Mouse (Mus musculus) embryonic fibroblast, embryonic 13.5 days (primary cell): ENCODE measurements at regions not wholly inside any gene's neighbourhood (a gene's known extent, or its start where the extent isn't known, plus 50 kb on each side); places are given as distances from the start of the nearest gene placed in this dataset.
A peak's percentile ranks its signal among the peaks of the same experiment; 100 is the strongest.

Source experiments
- H3K27ac ChIP-seq: 2 replicates; pipeline ENCODE4 v1.5.1; 2012; ENCODE audit warnings: low read length, control low read depth, inconsistent platforms; ENCODE audit not compliant: insufficient read depth
- H3K4me1 ChIP-seq: 2 replicates; pipeline ENCODE4 v1.6.1; 2011; ENCODE audit warnings: low read length; ENCODE audit not compliant: control insufficient read depth, insufficient read depth
- H3K4me3 ChIP-seq: 2 replicates; pipeline ENCODE4 v1.5.1; 2011; ENCODE audit warnings: mild to moderate bottlenecking, control low read depth, low read length; ENCODE audit not compliant: insufficient read depth
- CTCF ChIP-seq: IDR thresholded peaks from 2 replicates; pipeline ENCODE4 v1.5.1; 2011; ENCODE audit warnings: mild to moderate bottlenecking, control low read depth, low read length, moderate library complexity, borderline replicate concordance; ENCODE audit not compliant: insufficient read depth
- POLR2A ChIP-seq: IDR thresholded peaks from 2 replicates; pipeline ENCODE4 v1.6.1; 2011; ENCODE audit warnings: low read depth, mild to moderate bottlenecking, control low read depth, low read length, moderate library complexity

DNA sequence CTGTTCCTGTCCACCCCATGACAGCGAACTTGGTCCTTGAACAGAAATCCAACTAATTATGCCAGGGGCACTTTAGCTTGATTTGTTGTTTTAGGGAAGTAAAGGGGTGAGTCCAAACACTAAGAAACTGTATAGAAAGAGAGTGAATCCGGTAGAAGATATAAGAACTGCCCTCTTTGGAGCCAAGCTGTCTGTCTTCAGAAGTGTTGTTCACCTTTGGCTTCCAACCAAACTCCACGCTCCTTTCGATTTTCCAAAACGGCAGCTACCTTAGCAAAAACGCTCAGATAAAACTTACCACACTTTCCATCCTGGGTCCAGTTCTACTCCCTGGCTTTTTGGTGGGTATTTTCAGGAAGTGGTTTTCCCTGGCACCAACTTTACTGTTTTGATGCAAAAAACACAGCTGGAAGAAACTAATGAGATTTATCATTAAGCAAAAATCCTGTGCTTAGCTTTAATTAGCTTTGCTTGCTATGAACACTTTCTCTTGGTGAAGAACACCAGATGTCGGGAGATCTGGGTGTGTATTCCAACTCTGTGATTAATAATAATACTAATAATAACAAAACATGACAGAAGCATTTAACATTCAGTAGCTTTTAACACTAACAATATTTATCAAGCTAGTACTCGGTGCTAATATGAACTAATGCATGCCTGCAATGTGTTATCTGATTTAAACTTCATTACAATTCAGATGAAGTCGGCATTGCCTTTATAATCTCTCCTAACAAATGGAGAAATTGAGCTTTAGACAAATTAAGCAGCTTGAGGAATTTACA, 365.3 kb downstream of the Ets1 start:
- TF ChIP-seq CTCF (no peak), POLR2A (no peak)

DNA sequence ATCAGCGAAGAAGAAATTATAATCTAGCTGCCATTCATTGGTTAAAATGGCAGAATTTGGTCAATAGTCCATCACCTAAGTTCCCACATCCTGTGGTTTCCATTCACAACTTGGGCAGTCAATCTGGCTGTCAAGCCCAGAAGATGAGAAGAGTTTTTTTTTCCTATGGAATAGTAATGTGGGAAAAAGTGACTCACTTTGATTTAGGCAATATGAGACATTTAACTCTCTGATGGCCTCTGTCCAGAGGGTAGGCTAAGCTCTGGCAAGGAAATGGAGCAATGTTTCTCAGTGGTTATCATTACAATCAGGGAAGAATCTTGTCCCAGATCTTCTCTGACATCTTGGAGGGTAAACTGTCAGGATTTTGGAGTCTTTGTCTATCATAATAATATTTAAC, 367.9 kb downstream of the Ets1 start:
- Histone ChIP-seq H3K27ac (no peak overlapping the region), H3K4me1 (0 out of 2 replicates have a peak, but pooled peaks cover 4% of the 10 kb centered on the region), H3K4me3 (no peak overlapping the region)
- no peak for TF ChIP-seq POLR2A
- no peak for TF ChIP-seq CTCF

More for the DNA sequence above, 365.3 kb downstream of the Ets1 start:
- Histone ChIP-seq H3K4me1 (0 out of 2 replicates have a peak, but pooled peaks cover 4% of the 10 kb centered on the region), H3K27ac (peak overlapping the region; percentile 34; the same call in 1 of the 2 replicates), H3K4me3 (no peak overlapping the region)

DNA sequence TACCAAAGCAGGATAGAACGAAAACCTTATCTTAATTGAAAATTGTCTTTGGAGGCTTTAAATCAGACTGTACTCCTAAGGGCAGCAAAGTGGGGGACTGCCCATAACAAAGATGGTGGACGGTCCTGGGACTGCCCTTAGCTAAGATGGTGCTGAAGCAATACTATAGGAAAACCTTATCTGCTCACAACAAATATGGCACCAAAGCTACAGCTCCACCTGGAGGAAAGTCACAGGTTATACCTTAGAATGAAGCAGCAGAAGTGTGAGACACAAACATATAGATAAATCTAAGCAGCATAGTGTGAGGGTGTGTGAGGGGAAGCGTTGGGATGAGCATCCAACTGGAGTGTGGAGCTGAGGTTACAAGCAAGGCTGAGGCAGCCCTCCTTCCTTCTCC, 368.5 kb downstream of the Ets1 start:
- Histone ChIP-seq H3K4me1 (0 out of 2 replicates have a peak, but pooled peaks cover 4% of the 10 kb centered on the region), H3K27ac (no peak overlapping the region), H3K4me3 (no peak overlapping the region)
- TF ChIP-seq POLR2A (no peak), CTCF (no peak)

DNA sequence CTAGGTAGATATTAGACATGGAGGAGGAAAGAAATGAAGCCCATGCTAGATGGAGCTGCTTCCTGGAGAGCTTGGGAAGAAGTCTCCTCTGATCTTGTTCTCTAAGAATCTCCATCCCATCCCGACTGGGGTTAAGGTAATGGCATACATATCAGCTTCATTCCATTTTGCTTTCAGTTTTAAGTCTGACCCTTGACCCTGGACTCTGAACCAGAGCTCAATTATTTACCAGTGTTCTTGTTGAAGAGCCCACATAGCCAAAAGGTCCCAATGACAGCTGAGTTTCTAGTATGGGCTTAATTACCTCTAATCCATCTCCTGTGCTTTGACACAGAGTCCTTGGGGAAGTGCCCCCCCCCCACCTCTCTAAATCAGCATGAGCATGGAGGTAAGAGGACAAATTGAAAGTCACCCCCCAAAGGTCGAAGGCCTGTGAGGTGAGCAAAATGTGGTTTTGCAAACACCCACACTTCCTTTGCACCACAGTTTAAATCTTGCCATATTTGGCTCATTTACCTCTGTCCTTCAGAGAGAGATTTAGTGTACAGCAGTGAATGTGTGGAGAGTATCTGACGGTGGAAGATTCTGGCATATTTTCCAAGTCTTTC, 371.5 kb downstream of the Ets1 start:
- TF ChIP-seq CTCF = no peak
- no peak for TF ChIP-seq POLR2A

DNA sequence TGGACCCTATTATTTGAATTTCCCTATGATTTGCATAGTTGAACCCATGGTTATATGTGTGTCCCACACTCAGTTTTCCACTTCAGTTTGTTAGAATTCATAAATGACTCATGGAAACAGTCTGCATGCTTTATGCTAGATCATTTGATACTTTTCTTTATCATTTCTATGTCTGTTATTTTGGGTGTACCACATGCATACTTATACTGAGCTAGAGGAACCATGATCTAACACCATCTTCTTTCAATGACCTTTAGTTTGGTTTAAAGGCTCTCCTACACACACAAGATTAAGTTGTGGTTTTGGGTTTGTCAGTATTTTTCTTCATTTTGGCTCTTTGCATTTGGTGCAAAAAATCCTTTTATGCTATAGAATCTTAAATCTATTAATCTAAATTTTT, 375.2 kb downstream of the Ets1 start:
- Histone ChIP-seq H3K4me1 (no peaks in the 10 kb centered on the region), H3K4me3 (no peak overlapping the region), H3K27ac (no peak overlapping the region)
- TF ChIP-seq CTCF (no peak), POLR2A (no peak)

More for the DNA sequence above, 371.5 kb downstream of the Ets1 start:
- Histone ChIP-seq H3K4me3 (no peak overlapping the region), H3K4me1 (no peaks in the 10 kb centered on the region), H3K27ac (no peak overlapping the region)

DNA sequence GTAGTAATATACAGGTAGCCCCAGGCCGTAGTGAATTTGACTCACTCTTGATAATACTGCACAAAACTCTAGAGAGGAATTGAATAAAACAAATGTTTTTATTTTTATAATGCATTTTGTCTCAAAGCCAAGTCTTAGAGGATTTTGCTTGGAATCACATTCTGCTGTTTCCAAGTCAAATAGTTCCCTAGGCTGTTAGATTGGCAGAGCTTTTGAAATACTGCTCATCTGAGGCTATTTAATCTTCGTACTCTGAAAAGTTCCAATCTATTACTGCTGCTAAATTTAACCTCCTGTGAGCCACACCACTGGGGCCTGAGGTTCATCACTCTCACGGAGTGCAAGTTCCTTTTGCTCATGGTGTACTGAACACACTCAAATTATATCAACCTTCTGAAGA, 399.4 kb downstream of the Ets1 start:
- Histone ChIP-seq H3K4me1 (no peaks in the 10 kb centered on the region), H3K27ac (no peak overlapping the region), H3K4me3 (no peak overlapping the region)
- no peak for TF ChIP-seq CTCF
- no peak for TF ChIP-seq POLR2A

DNA sequence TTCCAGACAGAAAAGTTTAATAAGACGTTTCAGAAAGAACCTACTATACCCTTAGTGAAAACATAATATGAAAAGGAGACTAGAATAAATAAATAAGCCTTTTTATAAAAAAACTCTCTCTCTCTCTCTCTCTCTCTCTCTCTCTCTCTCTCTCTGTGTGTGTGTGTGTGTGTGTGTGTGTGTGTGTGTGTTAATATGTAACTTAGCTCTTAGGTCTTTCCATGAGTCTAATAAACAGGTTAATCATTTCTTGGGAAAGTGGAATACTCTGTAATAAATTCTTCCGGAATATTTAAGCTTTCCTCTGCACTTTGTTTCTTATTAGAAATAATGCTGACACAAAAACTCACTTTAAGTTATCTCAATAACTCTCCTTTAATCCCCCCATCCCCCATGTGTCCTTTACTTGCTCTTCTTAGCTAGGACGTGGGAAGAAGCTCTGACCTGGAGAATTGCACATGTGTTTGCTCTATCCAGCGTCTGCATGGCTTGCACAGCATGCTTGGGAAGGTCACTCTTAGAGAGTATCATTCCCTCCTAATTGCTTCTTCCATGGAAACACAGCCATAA, 403.3 kb downstream of the Ets1 start:
- no peak for TF ChIP-seq POLR2A
- TF ChIP-seq CTCF = no peak
- Histone ChIP-seq H3K4me1 (no peaks in the 10 kb centered on the region), H3K4me3 (no peak overlapping the region), H3K27ac (no peak overlapping the region)

DNA sequence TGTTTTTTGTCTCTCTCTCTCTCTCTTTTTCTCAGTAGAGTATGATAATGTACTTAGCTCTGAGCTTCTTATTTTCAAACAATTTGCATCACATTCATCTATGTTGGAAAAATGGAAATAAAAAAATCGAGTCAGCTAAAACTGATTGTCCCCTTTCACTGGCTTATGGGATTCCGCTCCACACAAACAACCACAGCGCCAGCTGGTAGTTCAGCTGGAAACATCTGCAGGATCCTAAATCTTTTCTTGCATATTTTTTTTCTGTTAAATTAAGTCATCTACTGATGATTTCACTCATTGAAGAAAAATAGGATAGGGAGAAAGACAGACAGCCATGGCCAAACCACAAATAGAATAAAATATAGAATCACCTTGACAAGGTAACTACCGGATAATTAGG, 414.8 kb downstream of the Ets1 start:
- Histone ChIP-seq H3K27ac (no peak overlapping the region), H3K4me3 (no peak overlapping the region), H3K4me1 (no peaks in the 10 kb centered on the region)
- no peak for TF ChIP-seq POLR2A
- no peak for TF ChIP-seq CTCF

DNA sequence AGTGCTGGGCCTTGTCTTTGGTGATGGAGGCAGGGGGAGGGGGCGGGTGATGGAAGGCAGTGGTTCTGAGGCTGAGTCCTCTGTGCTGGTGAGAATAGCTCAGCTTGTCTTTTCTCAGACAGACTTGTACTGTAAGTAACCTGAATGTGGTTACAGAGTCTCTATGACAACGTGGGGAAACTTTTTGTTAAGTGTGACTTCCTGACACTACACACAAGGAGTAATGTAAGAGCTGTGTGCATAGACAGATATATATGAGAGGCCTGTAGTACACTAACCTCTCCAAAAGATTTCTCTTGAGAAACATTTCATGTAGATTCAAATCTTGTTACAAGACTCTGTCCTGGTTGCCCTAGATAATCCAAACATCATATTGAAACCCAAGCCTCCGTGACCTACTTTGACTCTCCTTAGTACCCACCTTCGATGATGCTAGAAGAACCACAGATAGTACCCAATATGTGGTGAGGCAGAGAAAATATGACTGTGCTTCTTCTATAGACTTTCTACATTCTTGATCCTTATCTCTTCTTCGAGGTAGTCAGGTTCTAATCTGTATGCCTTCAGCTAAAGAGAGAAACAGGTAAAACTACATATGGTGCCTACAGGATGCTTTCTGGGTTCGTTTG, 424.7 kb downstream of the Ets1 start:
- H3K4me1 ChIP-seq = no peaks in the 10 kb centered on the region
- TF ChIP-seq CTCF = no peak
- TF ChIP-seq POLR2A = no peak
- H3K4me3 ChIP-seq = no peak overlapping the region
- no peak overlapping the region for H3K27ac ChIP-seq
